Mouse (Mus musculus) ES-E14 (cell line): ENCODE data around the gene Bcorl1.

Experiments used
- CHD2 ChIP-seq: IDR thresholded peaks from 2 replicates; pipeline ENCODE4 v1.6.1; 2014; ENCODE audit warnings: mild to moderate bottlenecking, low read depth, low read length, inconsistent platforms
- HCFC1 ChIP-seq: IDR thresholded peaks from 2 replicates; pipeline ENCODE4 v1.6.1; 2012; ENCODE audit warnings: low read length, inconsistent platforms, borderline replicate concordance; ENCODE audit not compliant: insufficient read depth
- MAFK ChIP-seq: IDR thresholded peaks from 2 replicates; pipeline ENCODE4 v1.6.1; 2014; ENCODE audit warnings: mild to moderate bottlenecking, low read depth, low read length, inconsistent platforms; ENCODE audit not compliant: insufficient read depth
- ZC3H11A ChIP-seq: IDR thresholded peaks from 2 replicates; pipeline ENCODE4 v1.6.1; 2012; ENCODE audit warnings: low read depth, mild to moderate bottlenecking, inconsistent platforms, low read length, borderline replicate concordance
- ZNF384 ChIP-seq: IDR thresholded peaks from 2 replicates; pipeline ENCODE4 v1.6.1; 2012; ENCODE audit warnings: low read depth, low read length, inconsistent platforms

DNA sequence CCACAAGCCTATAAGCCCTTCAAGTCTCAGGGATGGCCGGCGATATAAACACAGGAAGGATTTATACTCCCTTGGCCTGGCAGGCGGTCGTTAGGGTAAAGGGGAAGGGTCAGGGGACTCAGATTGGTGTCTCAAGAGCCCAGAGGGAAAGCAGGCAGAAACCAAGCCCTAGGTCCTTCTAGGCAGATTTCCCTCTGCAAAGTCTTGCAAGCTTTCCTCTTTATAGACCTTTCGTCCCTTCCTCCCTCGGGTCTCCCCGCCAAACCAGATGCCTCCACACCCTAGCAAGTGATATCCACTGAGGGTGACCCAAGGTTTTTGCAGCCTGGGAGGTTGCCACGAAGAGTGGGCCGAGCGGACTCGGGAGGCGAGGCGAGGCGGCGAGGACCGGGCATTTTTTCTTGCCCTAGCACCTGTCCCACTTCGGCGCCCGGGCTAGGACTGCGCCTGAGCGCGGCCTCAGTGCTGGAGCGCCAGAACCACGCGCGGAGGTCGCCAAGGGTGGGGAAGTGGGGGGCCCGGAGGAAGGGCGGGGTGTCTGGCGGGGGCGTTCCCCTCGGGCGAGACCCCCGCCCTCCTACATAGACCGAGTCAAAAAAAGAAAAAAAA lies 613 bp upstream of the Bcorl1 start:
- TF ChIP-seq ZNF384 (no peak), ZC3H11A (no peak), MAFK (no peak), HCFC1 (no peak), CHD2 (no peak)
